Mouse (Mus musculus) liver, postnatal 0 days (tissue): ENCODE data around the gene Eva1c. TPM values are rescaled to one million over a fixed set of nuclear protein-coding genes. Genes with fewer than 3 reads are reported as not detected.
A peak's percentile ranks its signal among the peaks of the same experiment; 100 is the strongest.

ENCODE experiments used
- ATAC-seq: fragments of 200-750 bp; cut with Nextera tagmentation; 2 replicates; pipeline ENCODE4 v1.8.0; 2017; ENCODE audit warnings: mild to moderate bottlenecking, moderate library complexity
- DNase-seq: peaks from one replicate; pipeline ENCODE4 v3.0.0-alpha.2; 2016
- H3K27ac ChIP-seq: fragments of 300-500 bp; sonication (generic); 2 replicates; pipeline ENCODE4 v1.5.1; 2014; ENCODE audit warnings: antibody characterized with exemption, moderate library complexity, mild to moderate bottlenecking, low read depth
- H3K27me3 ChIP-seq: fragments of 300-500 bp; sonication (generic); 2 replicates; pipeline ENCODE4 v1.6.1; 2014; ENCODE audit warnings: low read length, control low read depth, mixed read lengths; ENCODE audit not compliant: insufficient read depth
- H3K36me3 ChIP-seq: fragments of 300-500 bp; sonication (generic); replicated peaks from 2 replicates; pipeline ENCODE4 v1.6.1; 2014; ENCODE audit warnings: mild to moderate bottlenecking, control low read depth, low read length, moderate library complexity, mixed read lengths; ENCODE audit not compliant: insufficient read depth
- H3K4me1 ChIP-seq: fragments of 300-500 bp; sonication (generic); 2 replicates; pipeline ENCODE4 v1.6.1; 2014; ENCODE audit warnings: antibody characterized with exemption, mild to moderate bottlenecking, control low read depth; ENCODE audit not compliant: insufficient read depth
- H3K4me2 ChIP-seq: fragments of 300-500 bp; sonication (generic); 2 replicates; pipeline ENCODE4 v1.6.1; 2014; ENCODE audit warnings: low read depth, mild to moderate bottlenecking, low read length, moderate library complexity, mixed read lengths
- H3K4me3 ChIP-seq: fragments of 300-500 bp; sonication (generic); 2 replicates; pipeline ENCODE4 v1.5.1; 2014; ENCODE audit warnings: low read depth, low read length
- H3K9ac ChIP-seq: fragments of 300-500 bp; sonication (generic); replicated peaks from 2 replicates; pipeline ENCODE4 v1.6.1; 2014; ENCODE audit warnings: mild to moderate bottlenecking, moderate library complexity
- H3K9me3 ChIP-seq: fragments of 300-500 bp; sonication (generic); 2 replicates; pipeline ENCODE4 v1.6.1; 2016; ENCODE audit warnings: mild to moderate bottlenecking, control low read depth, low read length, mixed read lengths
- CTCF ChIP-seq: sonication (generic); IDR thresholded peaks from 2 replicates; pipeline ENCODE4 v1.5.1; 2016; ENCODE audit warnings: antibody characterized with exemption, low read depth
- EP300 ChIP-seq: IDR thresholded peaks from 2 replicates; pipeline ENCODE4 v1.6.1; 2016; ENCODE audit warnings: antibody characterized with exemption, low read depth, mild to moderate bottlenecking
- WGBS: fragments of 180-500 bp; shearing (Covaris S2); extraction: QIAGEN DNeasy Blood & Tissue Kit; methylation state at CpG from one replicate; pipeline ENCODE4 v1.1.7; 2014; ENCODE audit not compliant: insufficient replicate concordance; 5-methylcytosine and 5-hydroxymethylcytosine counted together
- polyA plus RNA-seq: library from polyadenylated mRNA; unstranded; fragments of >200 nt; fragmentation: Nextera tagmentation; extraction: Ambion mirVana; gene quantifications from 2 replicates; pipeline ENCODE4 v1.2.1, GENCODE M21; 2015

The Eva1c gene
- polyA plus RNA-seq, 1 experiment from 2014 or later = 1.1 TPM

DNA sequence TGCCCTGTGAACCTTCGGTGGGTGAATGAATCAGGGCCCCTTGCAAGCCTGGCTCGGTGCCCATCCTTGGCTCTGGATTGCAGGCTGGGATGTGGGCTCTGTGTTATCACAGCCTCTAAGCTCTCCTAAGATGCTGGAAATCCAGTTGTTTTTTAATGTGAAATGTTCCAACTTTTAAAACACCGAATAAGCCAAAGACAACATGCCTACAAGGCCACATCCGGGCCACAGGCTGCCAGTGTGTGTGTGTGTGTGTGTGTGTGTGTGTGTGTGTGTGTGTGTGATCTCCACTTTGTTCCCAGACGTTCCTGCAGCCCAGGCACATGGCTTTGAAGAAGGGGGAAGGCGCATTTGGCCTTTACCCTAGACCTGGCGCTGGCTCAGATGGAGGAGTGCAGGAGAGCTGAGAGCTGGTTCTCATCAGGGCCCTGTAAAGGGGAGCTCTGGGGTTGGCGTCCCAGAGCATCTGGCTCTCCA is 56.0 kb downstream of the Eva1c start:
- DNase-seq = no peak
- no peaks in the 10 kb centered on the region; the same call in 1 of the 2 replicates for H3K4me1 ChIP-seq
- H3K9me3 ChIP-seq = no peaks in the 10 kb centered on the region
- no peak overlapping the region for H3K4me3 ChIP-seq
- 55% methylated on average over 8 of the region's 8 CpGs for WGBS
- no peak overlapping the region for H3K9ac ChIP-seq
- no peaks in the 10 kb centered on the region for H3K27me3 ChIP-seq
- no peak for TF ChIP-seq CTCF
- no peak for TF ChIP-seq EP300
- no peak overlapping the region for H3K4me2 ChIP-seq
- no peak overlapping the region for H3K27ac ChIP-seq
- ATAC-seq = no peak
- no peaks in the 10 kb centered on the region for H3K36me3 ChIP-seq

GRCm38 (mm10) chr16:90885351-90885750 is 58.8 kb downstream of the Eva1c start:
- no peak overlapping the region for H3K27ac ChIP-seq
- H3K4me2 ChIP-seq = no peak overlapping the region
- H3K9me3 ChIP-seq = peaks cover 6% of the 10 kb centered on the region
- no peaks in the 10 kb centered on the region; the same call in 1 of the 2 replicates for H3K4me1 ChIP-seq
- H3K36me3 ChIP-seq = no peaks in the 10 kb centered on the region
- ATAC-seq (no peak), DNase-seq (no peak)
- H3K27me3 ChIP-seq = no peaks in the 10 kb centered on the region
- no peak overlapping the region for H3K9ac ChIP-seq
- no peak overlapping the region for H3K4me3 ChIP-seq
- WGBS = 37% methylated on average over 2 of the region's 2 CpGs
- TF ChIP-seq EP300 = no peak
- TF ChIP-seq CTCF = no peak

- no peaks in the 10 kb centered on the region for H3K36me3 ChIP-seq
- no peaks in the 10 kb centered on the region for H3K27me3 ChIP-seq
- no peak overlapping the region for H3K4me2 ChIP-seq
- no peak overlapping the region for H3K4me3 ChIP-seq
- DNase-seq = no peak
- H3K4me1 ChIP-seq = no peaks in the 10 kb centered on the region; the same call in 1 of the 2 replicates
- no peak for TF ChIP-seq CTCF
- no peak for TF ChIP-seq EP300
- peaks cover 6% of the 10 kb centered on the region for H3K9me3 ChIP-seq
- ATAC-seq = no peak
- no peak overlapping the region for H3K9ac ChIP-seq
- no peak overlapping the region for H3K27ac ChIP-seq
- 39% methylated on average over 9 of the region's 9 CpGs for WGBS
Observed at GRCm38 (mm10) chr16:90885781-90886565, 59.5 kb downstream of the Eva1c start.

DNA sequence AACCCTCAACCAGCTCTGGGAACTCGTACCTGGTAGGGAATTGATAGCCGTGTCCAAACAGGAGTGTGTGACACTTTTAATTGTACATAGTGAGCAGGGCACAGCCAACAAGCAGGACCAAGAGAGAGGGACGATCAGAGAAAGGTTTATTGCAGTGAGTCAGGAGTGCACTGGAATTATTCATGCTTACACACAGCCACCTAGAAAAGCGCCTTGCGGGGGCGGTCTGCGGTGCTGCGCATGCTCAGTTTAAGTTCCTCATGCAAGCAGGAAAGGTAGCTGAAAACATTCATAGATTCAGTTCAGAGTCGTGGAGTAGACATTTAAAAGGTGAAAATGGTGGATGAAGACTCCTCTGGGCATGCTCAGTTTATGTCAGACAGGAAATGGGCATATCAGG is 64.2 kb downstream of the Eva1c start:
- H3K9me3 ChIP-seq = peaks cover 6% of the 10 kb centered on the region
- TF ChIP-seq EP300 (no peak), CTCF (no peak)
- WGBS = 80% methylated on average over 9 of the region's 9 CpGs
- H3K36me3 ChIP-seq = no peaks in the 10 kb centered on the region
- no peak overlapping the region for H3K4me3 ChIP-seq
- H3K27me3 ChIP-seq = no peaks in the 10 kb centered on the region
- DNase-seq = no peak
- no peaks in the 10 kb centered on the region; the same call in 1 of the 2 replicates for H3K4me1 ChIP-seq
- ATAC-seq = no peak
- H3K27ac ChIP-seq = no peak overlapping the region
- no peak overlapping the region for H3K9ac ChIP-seq
- H3K4me2 ChIP-seq = no peak overlapping the region

DNA sequence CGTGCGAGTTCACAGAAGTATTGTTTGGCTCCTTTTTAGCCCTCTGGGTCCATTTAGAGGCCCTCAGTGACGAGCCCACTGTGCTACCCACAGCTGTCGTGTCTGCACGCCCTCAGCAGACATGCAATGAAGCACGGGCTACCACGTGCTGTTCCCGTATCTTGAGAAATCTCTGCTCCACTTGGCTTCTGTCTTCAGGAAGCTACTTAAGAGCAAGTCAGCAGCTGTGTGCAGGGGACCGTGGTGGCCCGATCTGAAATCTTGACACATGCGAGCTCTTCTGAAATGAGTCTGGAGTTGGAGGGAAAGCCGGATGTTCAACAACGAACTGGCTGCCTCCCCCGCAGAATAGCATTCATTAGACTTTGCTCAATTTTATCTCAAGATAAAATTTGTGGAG is 65.1 kb downstream of the Eva1c start:
- Histone ChIP-seq H3K9me3 (peaks cover 6% of the 10 kb centered on the region), H3K9ac (no peak overlapping the region), H3K36me3 (no peaks in the 10 kb centered on the region), H3K4me2 (no peak overlapping the region), H3K27me3 (no peaks in the 10 kb centered on the region), H3K27ac (no peak overlapping the region), H3K4me3 (no peak overlapping the region), H3K4me1 (no peaks in the 10 kb centered on the region)
- ATAC-seq = peak; percentile 31; the same call in 1 of the 2 replicates
- no peak for TF ChIP-seq EP300
- no peak for TF ChIP-seq CTCF
- 65% methylated on average over 14 of the region's 14 CpGs for WGBS
- DNase-seq = no peak

GRCm38 (mm10) chr16:90892081-90892480 is 65.6 kb downstream of the Eva1c start:
- TF ChIP-seq EP300 (no peak), CTCF (no peak)
- H3K9me3 ChIP-seq = peaks cover 6% of the 10 kb centered on the region
- H3K9ac ChIP-seq = no peak overlapping the region
- no peaks in the 10 kb centered on the region for H3K27me3 ChIP-seq
- 47% methylated on average over 8 of the region's 8 CpGs for WGBS
- DNase-seq = no peak
- H3K4me3 ChIP-seq = no peak overlapping the region
- no peak overlapping the region for H3K4me2 ChIP-seq
- ATAC-seq = no peak; the same call in 1 of the 2 replicates
- no peaks in the 10 kb centered on the region for H3K4me1 ChIP-seq
- H3K27ac ChIP-seq = no peak overlapping the region
- no peaks in the 10 kb centered on the region for H3K36me3 ChIP-seq
